Mouse (Mus musculus): Measurements from ENCODE around the gene Rnf185. TPM values are rescaled to one million over a fixed set of nuclear protein-coding genes. Genes with fewer than 3 reads are reported as not detected.
A peak's percentile ranks its signal among the peaks of the same experiment; 100 is the strongest.

Gene Rnf185
- total RNA-seq, 2 experiments from 2014 or later = 30.8 to 42.9 TPM

- no peak for DNase-seq
Measured at GRCm38 (mm10) chr11:3444875-3445274, 7.3 kb downstream of the Rnf185 start.

GRCm38 (mm10) chr11:3443091-3443490 is 9.1 kb downstream of the Rnf185 start:
- DNase-seq = no peak

- DNase-seq = no peak
Measured at GRCm38 (mm10) chr11:3442677-3443076, 9.5 kb downstream of the Rnf185 start.

- DNase-seq = peak; percentile 45 to 47
Measured at GRCm38 (mm10) chr11:3441696-3442443, 10.3 kb downstream of the Rnf185 start.

- DNase-seq = no peak
Measured at GRCm38 (mm10) chr11:3437621-3438020, 14.5 kb downstream of the Rnf185 start.

GRCm38 (mm10) chr11:3433809-3434208 is 18.4 kb downstream of the Rnf185 start:
- DNase-seq = no peak

GRCm38 (mm10) chr11:3431976-3432603 is 20.1 kb downstream of the Rnf185 start:
- DNase-seq = peak; percentile 62 to 65

- no peak for DNase-seq
Measured at GRCm38 (mm10) chr11:3431515-3431914, 20.6 kb downstream of the Rnf185 start.

GRCm38 (mm10) chr11:3428632-3429031 is 23.5 kb downstream of the Rnf185 start:
- DNase-seq = no peak

GRCm38 (mm10) chr11:3427697-3428230 is 24.4 kb downstream of the Rnf185 start:
- DNase-seq = no peak

- DNase-seq = peak; percentile 28 to 46
Measured at GRCm38 (mm10) chr11:3422242-3422641, 29.9 kb downstream of the Rnf185 start.

- peak in 1 of 2 experiments; percentile 16 for DNase-seq
Measured at GRCm38 (mm10) chr11:3418741-3419140, 33.4 kb downstream of the Rnf185 start.

GRCm38 (mm10) chr11:3417795-3418194 is 34.4 kb downstream of the Rnf185 start:
- DNase-seq = no peak

- no peak for DNase-seq
Measured at GRCm38 (mm10) chr11:3416399-3416798, 35.8 kb downstream of the Rnf185 start.

- DNase-seq = no peak
Measured at GRCm38 (mm10) chr11:3412111-3412510, 40.1 kb downstream of the Rnf185 start.

GRCm38 (mm10) chr11:3408997-3409732 is 43.0 kb downstream of the Rnf185 start, which contains the start of gene Limk2:
Gene Limk2, minus strand, starts transcription at chr11:3409189.
- DNase-seq = peak; percentile 95 to 96

- peak; percentile 28 to 36 for DNase-seq
Measured at GRCm38 (mm10) chr11:3408131-3408996, 43.8 kb downstream of the Rnf185 start.

GRCm38 (mm10) chr11:3404287-3405047 is 47.7 kb downstream of the Rnf185 start:
- DNase-seq = no peak

- no peak for DNase-seq
Measured at GRCm38 (mm10) chr11:3403024-3403423, 49.1 kb downstream of the Rnf185 start.

GRCm38 (mm10) chr11:3398318-3398717 is 53.8 kb downstream of the Rnf185 start:
- no peak for DNase-seq

GRCm38 (mm10) chr11:3396562-3396961 is 55.6 kb downstream of the Rnf185 start:
- no peak for DNase-seq
